Mouse (Mus musculus): Measurements from ENCODE around the gene Sugct.

The Sugct gene

DNA sequence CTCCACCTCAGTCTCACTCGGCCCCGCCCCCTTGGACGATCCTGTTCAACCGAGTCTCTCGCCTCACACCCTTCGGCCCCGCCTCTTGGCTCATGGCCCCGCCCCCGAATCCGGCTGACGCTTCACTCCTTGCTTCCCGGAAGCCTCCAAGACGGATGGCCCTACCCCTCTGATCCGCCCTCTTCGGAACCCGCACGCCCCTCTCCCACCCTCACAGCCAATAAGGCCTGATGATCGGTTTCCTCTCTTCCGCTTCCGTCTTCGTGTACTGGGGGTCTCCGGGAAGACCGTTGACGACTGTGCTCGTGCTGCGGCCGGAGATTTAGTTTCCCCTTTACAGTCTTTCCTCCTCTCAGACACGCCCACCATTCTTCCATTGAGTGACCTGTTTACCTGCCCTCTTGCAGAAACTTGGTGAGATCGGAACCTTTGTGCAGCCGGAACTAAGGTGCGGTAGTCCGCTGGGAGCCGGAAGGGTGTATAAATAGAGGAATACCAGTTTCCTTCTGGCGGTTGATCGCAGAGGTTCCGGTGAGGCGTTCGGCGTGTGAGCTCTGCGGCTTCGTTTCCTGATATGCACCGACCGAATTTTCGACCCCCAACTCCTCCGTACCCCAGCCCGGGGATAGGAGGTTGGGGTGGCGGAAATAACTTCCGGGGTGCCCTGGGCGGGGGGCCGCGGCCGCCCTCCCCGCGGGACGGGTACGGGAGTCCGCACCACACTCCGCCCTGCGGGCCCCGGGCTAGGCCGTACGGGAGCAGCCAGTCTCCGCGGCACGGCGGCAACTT lies at the start of gene Sugct, which contains the start of gene Mplkip:
TSS of gene Sugct (minus strand) at position 643 of the 789 bp plus-strand sequence.
TSS of gene Mplkip (plus strand) at position 282 of the 789 bp plus-strand sequence.
- in situ Hi-C loops (cut with MboI, MseI) = no loop called here

DNA sequence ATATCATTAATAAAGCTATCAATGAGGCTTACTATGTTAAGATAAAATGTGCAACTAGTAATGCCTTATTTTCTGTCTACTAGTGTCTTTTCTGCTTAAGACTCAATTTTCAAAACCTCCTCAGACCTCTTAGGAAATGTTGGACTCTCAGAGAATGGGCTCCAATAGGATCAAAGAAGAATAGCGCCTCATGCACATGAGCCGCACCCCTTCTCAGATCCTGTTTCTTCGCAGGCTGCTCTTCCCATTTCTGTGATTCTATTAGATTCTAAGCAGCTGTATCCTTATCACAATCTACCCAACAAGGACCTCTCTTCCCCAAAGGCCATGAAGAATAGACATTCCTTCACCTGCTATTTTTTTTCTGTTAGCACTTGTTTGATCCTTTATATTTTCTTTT lies 33.4 kb upstream of the Sugct start:
- in situ Hi-C loops (cut with MboI, MseI) = no loop called here

DNA sequence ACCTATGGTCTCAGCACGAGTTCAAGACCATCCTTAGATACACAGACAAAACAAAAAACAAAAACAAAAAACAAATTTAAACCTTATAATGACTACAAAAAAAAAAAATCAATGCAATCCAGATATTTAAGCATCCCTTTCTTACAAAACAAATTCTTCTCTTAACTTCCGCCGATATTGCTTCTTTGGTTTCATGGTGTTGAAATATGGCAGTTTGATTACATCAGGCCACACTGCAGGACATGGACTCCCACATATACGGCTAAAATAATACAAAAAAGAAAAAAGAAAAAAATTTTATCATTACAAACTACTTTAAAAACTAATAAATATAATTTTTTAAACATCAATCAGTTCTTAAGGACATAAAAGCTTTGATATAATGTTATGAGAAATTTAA lies 32.6 kb upstream of the Sugct start:
- in situ Hi-C loops (cut with MboI, MseI) = no loop called here

- in situ Hi-C loops (cut with MboI, MseI) = no loop called here
These were observed 22.0 kb upstream of the Sugct start for GRCm38 (mm10) chr13:17717357-17717756.

- in situ Hi-C loops (cut with MboI, MseI) = no loop called here
These were observed 13.5 kb upstream of the Sugct start for GRCm38 (mm10) chr13:17708784-17709311.

- in situ Hi-C loops (cut with MboI, MseI) = no loop called here
These were observed 10.0 kb upstream of the Sugct start for GRCm38 (mm10) chr13:17705188-17705826.

GRCm38 (mm10) chr13:17702311-17702710 lies 7.0 kb upstream of the Sugct start:
- in situ Hi-C loops (cut with MboI, MseI) = loop anchor here (5.0 kb wide), 1 partner anchor 90 kb away; no protein-coding TSS in a partner anchor

GRCm38 (mm10) chr13:17701322-17701721 lies 6.0 kb upstream of the Sugct start:
- in situ Hi-C loops (cut with MboI, MseI) = loop anchor here (5.0 kb wide), 1 partner anchor 91 kb away; no protein-coding TSS in a partner anchor

DNA sequence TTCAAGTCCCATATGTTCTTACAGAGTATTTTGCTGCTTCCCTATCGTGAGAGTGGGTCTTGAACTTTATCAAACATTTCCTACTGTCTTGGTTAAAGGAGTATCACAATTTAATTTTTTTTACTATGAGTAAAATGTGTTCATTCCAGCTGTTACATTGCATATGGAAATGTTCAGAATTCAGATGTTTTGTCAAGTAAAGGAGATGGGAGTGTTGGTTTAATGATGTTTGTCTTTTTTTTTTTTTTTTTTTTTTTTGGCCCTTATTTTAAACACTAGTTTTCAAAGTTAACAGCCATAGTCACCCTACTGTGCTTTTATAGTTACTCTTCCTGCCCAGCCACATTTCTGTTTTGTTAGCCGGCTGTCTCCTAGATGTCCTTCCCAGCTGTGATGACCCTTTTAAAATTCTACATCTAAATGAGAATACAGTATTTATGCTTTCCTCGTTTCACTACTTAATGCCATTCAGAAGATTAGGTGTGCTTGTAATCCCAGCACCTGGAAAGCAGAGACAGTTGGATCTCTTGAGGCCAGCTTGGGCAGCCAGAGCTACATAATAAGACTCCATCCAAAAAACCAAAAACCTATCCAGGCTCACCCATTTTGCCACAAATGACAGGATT lies 4.8 kb upstream of the Sugct start:
- in situ Hi-C loops (cut with MboI, MseI) = loop anchor here (5.0 kb wide), 1 partner anchor 92 kb away; no protein-coding TSS in a partner anchor

GRCm38 (mm10) chr13:17695898-17696580 lies 686 bp upstream of the Sugct start:
- in situ Hi-C loops (cut with MboI, MseI) = no loop called here

DNA sequence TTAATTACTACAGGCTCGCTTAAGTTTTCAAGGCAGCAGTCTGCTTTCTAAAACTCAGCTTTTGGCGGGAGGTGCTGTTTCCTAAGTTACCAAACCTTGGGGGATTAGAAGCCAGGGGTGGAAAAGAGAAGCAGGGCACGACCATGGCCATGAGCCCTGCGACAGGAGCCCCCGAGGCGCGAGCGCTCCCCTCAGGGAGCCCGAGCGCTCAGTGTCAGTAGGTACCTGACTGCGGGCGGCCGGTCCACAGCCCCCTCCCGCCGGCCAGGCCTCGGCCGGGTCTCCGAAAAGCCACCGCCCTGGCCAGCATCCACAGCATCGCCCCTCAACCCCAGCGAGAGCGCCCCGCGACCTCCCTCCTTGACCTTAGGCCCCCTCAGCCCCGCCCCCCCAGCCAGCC lies 939 bp downstream of the Sugct start:
- in situ Hi-C loops (cut with MboI, MseI) = no loop called here

DNA sequence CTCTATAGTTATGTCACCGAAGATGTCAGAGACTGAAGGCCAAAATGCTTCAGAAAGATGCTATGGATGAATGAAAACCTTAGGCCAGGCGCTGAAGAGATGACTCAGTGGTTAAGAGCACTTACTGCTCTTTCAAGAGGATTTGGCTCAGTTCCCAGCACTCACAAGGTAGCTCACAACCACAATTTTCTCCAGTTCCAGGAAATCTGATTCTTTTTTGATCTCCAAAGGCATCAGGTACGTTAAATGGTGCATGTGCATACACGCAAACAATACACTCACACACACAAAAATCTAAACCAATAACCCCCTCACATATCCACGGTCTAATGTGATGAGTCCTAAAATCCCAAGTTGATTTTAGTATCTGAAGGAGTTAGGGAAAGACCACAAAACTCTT lies 1.5 kb downstream of the Sugct start:
- in situ Hi-C loops (cut with MboI, MseI) = no loop called here

GRCm38 (mm10) chr13:17691436-17691835 lies 3.9 kb downstream of the Sugct start:
- in situ Hi-C loops (cut with MboI, MseI) = no loop called here

- in situ Hi-C loops (cut with MboI, MseI) = no loop called here
These were observed 4.7 kb downstream of the Sugct start for GRCm38 (mm10) chr13:17690686-17691085.

GRCm38 (mm10) chr13:17689461-17689860 lies 5.9 kb downstream of the Sugct start:
- in situ Hi-C loops (cut with MboI, MseI) = no loop called here

- in situ Hi-C loops (cut with MboI, MseI) = no loop called here
These were observed 24.2 kb downstream of the Sugct start for GRCm38 (mm10) chr13:17671122-17671521.

GRCm38 (mm10) chr13:17667380-17667779 lies 28.0 kb downstream of the Sugct start:
- in situ Hi-C loops (cut with MboI, MseI) = no loop called here

GRCm38 (mm10) chr13:17642294-17642693 lies 53.1 kb downstream of the Sugct start:
- in situ Hi-C loops (cut with MboI, MseI) = loop anchor here (10.0 to 25.0 kb wide), 2 partner anchors 1583 to 1655 kb away; no protein-coding TSS in a partner anchor

DNA sequence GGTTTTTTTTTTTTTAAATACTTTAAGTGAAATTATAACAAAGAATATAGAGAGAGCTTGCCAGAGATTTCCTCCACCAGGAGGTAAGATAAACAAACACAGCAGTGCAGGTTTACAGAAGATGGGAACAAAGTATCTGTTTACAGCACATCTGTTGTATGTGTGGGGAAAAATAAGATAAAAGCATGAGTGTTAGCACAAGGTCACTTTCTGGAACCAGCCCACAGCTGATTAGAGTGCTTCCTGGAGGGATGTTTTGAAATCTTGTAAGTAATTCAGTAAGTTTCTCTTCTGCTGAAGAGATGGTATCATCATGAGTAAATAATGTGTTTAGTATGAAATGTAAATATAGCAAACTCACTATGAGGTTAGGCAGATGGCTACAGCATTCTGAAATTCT lies 57.3 kb downstream of the Sugct start:
- in situ Hi-C loops (cut with MboI, MseI) = loop anchor here (25.0 kb wide), 1 partner anchor 1651 kb away; no protein-coding TSS in a partner anchor

- in situ Hi-C loops (cut with MboI, MseI) = loop anchor here (25.0 kb wide), 1 partner anchor 1640 kb away; no protein-coding TSS in a partner anchor
These were observed 68.2 kb downstream of the Sugct start for GRCm38 (mm10) chr13:17627108-17627507.

DNA sequence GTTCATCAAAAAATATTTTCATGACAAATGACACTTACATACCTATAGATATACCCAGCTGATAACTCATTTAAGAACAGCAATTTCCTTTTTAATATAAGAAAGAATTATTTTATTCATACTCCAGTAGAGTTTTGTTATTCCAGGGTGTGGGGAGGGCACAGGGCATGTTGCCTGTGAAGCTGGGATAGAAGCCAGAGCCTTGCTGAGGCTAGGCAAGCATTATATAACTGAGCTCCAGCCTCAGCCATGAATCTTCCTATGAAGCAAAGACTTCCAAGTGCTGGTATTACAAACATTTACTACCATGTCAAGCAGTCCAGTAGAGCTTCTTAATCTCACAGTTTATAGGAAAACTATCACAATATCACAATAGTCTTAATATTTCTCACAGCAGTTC lies 70.4 kb downstream of the Sugct start:
- in situ Hi-C loops (cut with MboI, MseI) = loop anchor here (25.0 kb wide), 1 partner anchor 1638 kb away; no protein-coding TSS in a partner anchor
